Mouse (Mus musculus) mouse embryonic stem cell (cell line): ENCODE data around the gene 2310022B05Rik.

Source experiments
- in situ Hi-C, 2 experiments: fragments of 300-500 bp; cut with MboI; formaldehyde crosslinking; loops; 1 replicate in 1 of 2; 3 replicates in 1 of 2; pipeline ENCODE4 v1.14.3; 2019 to 2020; ENCODE audit warnings: low sequenced_read_pairs in 2 of 2, low pct_unique_long_range_greater_than_20kb in 1 of 2, mixed read lengths in 1 of 2; ENCODE audit not compliant: unreplicated experiment in 1 of 2

Gene 2310022B05Rik

GRCm38 (mm10) chr8:124621255-124621654 is 41.9 kb downstream of the 2310022B05Rik start:
- in situ Hi-C loops, result no loop called here

DNA sequence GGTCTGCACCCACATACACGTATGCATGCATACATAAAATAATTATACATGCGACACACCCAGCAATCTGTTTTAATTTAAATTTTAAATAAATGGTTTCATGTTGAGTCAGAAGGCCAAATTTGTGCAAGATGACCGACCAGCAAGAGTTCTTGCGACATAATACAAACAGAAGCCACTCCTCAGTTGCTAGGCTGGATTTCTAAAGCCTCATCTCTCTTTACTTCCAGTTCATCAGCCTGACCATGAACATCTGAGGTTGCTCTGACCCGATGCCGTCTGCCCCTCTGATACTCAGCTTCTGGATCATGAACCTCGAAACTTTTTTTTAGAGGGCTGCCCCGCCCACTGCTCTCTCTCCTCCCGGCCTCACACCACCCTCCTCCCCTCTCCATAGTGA is 44.9 kb downstream of the 2310022B05Rik start:
- in situ Hi-C loops, result no loop called here

DNA sequence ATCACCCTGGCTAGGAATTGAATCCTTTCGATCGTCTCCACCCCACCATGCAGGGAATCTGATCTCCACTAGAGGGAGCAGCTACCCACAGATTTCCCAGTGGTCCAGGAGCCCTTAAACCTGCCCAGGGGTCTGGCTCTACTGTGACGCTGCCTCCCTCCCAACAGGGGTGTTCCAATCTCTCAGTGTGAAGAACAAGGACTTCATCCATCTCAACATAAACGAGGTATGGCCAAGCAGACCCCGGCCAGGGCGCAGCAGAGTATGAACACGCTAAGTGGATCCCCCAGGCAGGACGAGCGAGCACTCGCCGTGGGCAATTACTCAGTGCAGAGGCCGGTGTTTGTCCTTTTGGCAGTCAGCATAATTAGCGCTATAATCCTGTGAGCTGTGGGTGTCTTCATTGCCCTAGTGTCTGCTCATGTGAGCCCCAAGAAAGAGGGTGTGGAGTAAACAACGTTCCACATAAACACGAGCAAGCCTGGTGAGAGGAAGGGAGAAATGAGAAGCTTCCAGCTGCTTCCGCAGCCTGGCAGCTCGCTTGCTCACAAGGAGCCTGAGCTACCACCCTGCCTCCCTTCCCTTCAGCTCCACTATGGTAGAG is 45.8 kb downstream of the 2310022B05Rik start:
- in situ Hi-C loops, result no loop called here

DNA sequence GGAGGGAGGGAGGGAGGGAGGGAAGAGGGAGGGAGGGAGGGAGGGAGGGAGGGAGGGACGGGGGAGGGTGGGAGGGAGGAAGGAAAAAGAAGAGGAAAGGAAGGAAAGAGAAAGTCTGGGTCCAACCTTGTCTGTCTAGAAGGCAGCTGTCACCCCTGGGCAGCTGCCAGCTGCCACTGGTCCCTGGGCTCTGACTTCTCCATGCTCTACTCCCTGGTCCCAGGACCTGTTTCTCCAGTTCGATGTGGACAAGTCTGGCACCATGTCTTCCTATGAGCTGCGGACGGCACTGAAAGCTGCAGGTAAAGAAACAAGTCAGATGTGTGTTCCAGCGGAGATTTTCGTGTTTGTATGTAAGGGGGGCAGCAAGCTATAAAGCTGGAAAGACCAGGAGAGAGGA is 48.8 kb downstream of the 2310022B05Rik start:
- in situ Hi-C loops, result no loop called here

GRCm38 (mm10) chr8:124608972-124609353 is 54.2 kb downstream of the 2310022B05Rik start:
- in situ Hi-C loops, result no loop called here

DNA sequence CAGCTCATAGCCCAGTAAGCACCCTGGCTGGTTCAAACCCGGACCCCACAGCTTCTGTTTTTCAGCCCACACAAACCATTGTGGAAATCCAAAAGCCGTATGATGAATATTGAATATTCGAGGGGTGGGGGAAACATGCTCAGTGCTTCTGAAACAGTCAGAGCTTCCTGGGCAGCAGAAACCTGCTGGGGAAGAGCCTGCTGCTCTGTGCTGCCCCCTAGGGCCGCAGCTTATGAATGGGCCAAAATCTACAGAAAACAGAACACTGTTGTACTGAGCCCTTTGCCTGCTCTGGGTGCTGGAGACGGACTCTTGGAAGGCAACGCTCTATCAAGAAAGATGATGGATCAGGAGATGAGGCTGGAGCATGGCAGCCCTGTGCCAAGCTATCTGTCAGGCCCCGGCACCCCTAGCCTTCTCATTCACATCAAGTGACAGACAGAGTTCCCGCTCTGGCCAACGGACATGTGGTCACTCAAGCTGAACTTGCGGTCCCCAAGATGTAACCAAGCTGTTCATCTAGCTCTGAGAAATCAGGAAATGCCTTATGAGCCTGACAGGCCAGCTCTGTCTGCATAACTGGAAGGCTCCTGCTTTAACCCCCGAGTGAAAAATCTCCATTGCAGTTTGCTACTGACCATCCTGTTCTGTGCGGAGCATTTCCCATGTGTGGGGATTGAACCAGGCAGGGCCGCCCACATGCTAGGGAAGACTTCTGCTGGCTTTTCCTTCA is 54.8 kb downstream of the 2310022B05Rik start:
- in situ Hi-C loops, result no loop called here

DNA sequence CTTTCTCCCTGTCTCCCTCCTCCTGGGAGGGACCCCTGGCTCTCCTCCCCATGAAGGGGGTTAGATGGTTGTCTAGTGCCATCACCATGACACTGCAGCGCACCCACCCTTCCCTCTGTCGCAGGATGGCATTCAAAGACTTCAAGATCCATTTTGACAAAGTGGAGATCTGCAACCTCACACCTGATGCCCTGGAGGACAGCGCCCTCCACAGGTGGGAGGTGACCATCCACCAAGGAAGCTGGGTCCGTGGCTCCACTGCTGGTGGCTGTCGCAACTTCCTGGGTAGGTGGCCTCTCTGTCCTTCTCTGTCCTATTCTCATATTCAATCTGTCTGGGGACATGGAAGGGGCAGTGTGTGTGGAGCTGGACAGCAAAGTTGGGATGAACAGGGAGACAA is 59.1 kb downstream of the 2310022B05Rik start:
- in situ Hi-C loops, result no loop called here

- in situ Hi-C loops, result no loop called here
These were observed 73.8 kb downstream of the 2310022B05Rik start for GRCm38 (mm10) chr8:124589393-124589792.

DNA sequence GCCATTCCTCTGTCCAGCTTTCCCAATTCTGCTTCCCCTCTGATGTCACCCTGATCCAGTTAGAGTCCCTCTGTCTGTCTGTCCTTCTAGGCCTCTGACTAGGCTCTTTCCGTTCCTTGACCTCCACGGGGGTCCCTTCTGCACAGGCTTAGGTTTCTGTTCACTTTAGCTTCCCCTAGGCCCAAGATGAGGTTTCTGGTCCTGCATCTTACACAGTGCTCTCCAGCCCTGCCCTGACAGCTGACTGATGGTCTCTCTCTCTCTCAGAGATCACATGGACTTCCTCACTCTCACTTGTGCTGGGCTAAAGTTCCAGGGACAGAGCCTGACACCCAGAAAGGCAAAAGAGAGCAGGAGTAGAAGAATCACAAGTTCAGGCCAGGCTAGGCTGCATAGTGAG is 76.6 kb downstream of the 2310022B05Rik start:
- in situ Hi-C loops, result no loop called here
